Mouse (Mus musculus): ENCODE results near the gene Ankrd66.
"Not testable (repeated sequence)": the region's sequence is repeated elsewhere in the genome, so short reads cannot be mapped to it uniquely, and the experiment has no call there.

The Ankrd66 gene

GRCm38 (mm10) chr17:43536841-43537240, 6.6 kb downstream of the Ankrd66 start:
- not testable (repeated sequence) for DNase-seq (ENCODE audit: low spot score in 2 of 2)

- DNase-seq (ENCODE audit: low spot score in 2 of 2): peak; percentile 28 to 39
These were observed 8.8 kb downstream of the Ankrd66 start for GRCm38 (mm10) chr17:43534362-43535222.

GRCm38 (mm10) chr17:43531192-43531591, 12.2 kb downstream of the Ankrd66 start:
- no peak for DNase-seq (ENCODE audit: low spot score in 2 of 2)

GRCm38 (mm10) chr17:43530507-43530906, 12.9 kb downstream of the Ankrd66 start:
- DNase-seq (ENCODE audit: low spot score in 2 of 2): no peak

GRCm38 (mm10) chr17:43520166-43520565, 23.3 kb downstream of the Ankrd66 start:
- no peak for DNase-seq (ENCODE audit: low spot score in 2 of 2)

GRCm38 (mm10) chr17:43518644-43519409, 24.6 kb downstream of the Ankrd66 start:
- peak; percentile 9 to 19 for DNase-seq (ENCODE audit: low spot score in 2 of 2)

- no peak for DNase-seq (ENCODE audit: low spot score in 2 of 2)
These were observed 32.7 kb downstream of the Ankrd66 start for GRCm38 (mm10) chr17:43510782-43511181.

GRCm38 (mm10) chr17:43504594-43504934, 38.9 kb downstream of the Ankrd66 start:
- no peak for DNase-seq (ENCODE audit: low spot score in 2 of 2)

GRCm38 (mm10) chr17:43503861-43504593, 39.4 kb downstream of the Ankrd66 start:
- no peak for DNase-seq (ENCODE audit: low spot score in 2 of 2)

- DNase-seq (ENCODE audit: low spot score in 2 of 2): no peak
These were observed 40.8 kb downstream of the Ankrd66 start, which contains the start of gene Mep1a for GRCm38 (mm10) chr17:43502592-43502991. Gene Mep1a, minus strand, starts transcription at chr17:43502812.

- DNase-seq (ENCODE audit: low spot score in 2 of 2): no peak
These were observed 41.8 kb downstream of the Ankrd66 start for GRCm38 (mm10) chr17:43501631-43502030.

GRCm38 (mm10) chr17:43501223-43501622, 42.2 kb downstream of the Ankrd66 start:
- DNase-seq (ENCODE audit: low spot score in 2 of 2): no peak

- no peak for DNase-seq (ENCODE audit: low spot score in 2 of 2)
These were observed 42.9 kb downstream of the Ankrd66 start for GRCm38 (mm10) chr17:43500513-43500912.

GRCm38 (mm10) chr17:43497521-43497920, 45.9 kb downstream of the Ankrd66 start:
- DNase-seq (ENCODE audit: low spot score in 2 of 2): no peak

- DNase-seq (ENCODE audit: low spot score in 2 of 2): no peak
These were observed 47.9 kb downstream of the Ankrd66 start for GRCm38 (mm10) chr17:43495502-43495901.

GRCm38 (mm10) chr17:43490371-43490770, 53.1 kb downstream of the Ankrd66 start:
- not testable (repeated sequence) for DNase-seq (ENCODE audit: low spot score in 2 of 2)

- no peak for DNase-seq (ENCODE audit: low spot score in 2 of 2)
These were observed 54.8 kb downstream of the Ankrd66 start for GRCm38 (mm10) chr17:43488439-43489151.

GRCm38 (mm10) chr17:43485982-43486381, 57.5 kb downstream of the Ankrd66 start:
- DNase-seq (ENCODE audit: low spot score in 2 of 2): no peak

Data from heart, adult 9 months (tissue).